Mouse (Mus musculus): ENCODE results near the gene Ccl7. TPM values are rescaled to one million over a fixed set of nuclear protein-coding genes. Genes with fewer than 3 reads are reported as not detected.

Gene Ccl7
- polyA plus RNA-seq, 1 experiment = 7.8 TPM

Other genes starting within 250 kb of the Ccl7 start
- 0.08 TPM in 1 of 2 replicates, not detected in the other for gene 5530401A14Rik, start 185.0 kb upstream of the Ccl7 start, polyA plus RNA-seq (2012; rRNA removed)
- 2.3 and 3.2 TPM in 2 replicates for gene Asic2, start 77.3 kb upstream of the Ccl7 start, polyA plus RNA-seq (2012; rRNA removed)
- 3.8 and 31.9 TPM in 2 replicates for gene Ccl2, start 10.1 kb upstream of the Ccl7 start, polyA plus RNA-seq (2012; rRNA removed)
- gene Gm17268, start 7.2 kb upstream of the Ccl7 start, polyA plus RNA-seq (2012; rRNA removed) = not detected in 2 replicates
- 20.1 and 29.9 TPM in 2 replicates for gene Ccl11, start 12.1 kb downstream of the Ccl7 start, polyA plus RNA-seq (2012; rRNA removed)
- gene Ccl12, start 56.1 kb downstream of the Ccl7 start, polyA plus RNA-seq (2012; rRNA removed) = 6.5 and 18.0 TPM in 2 replicates
- gene Ccl8, start 69.5 kb downstream of the Ccl7 start, polyA plus RNA-seq (2012; rRNA removed) = 8.0 and 26.7 TPM in 2 replicates

Measured in gonadal fat pad, adult 2 months (tissue).